Mouse (Mus musculus) thymus, adult 18-20 months (tissue): ENCODE measurements around the gene Urb2.
"Not testable (repeated sequence)": the region's sequence is repeated elsewhere in the genome, so short reads cannot be mapped to it uniquely, and the experiment has no call there.

Experiments used
- DNase-seq, 2 experiments: peaks; one replicate each; pipeline ENCODE4 v3.0.0; 2022; ENCODE audit warnings: mixed read lengths in 2 of 2

The Urb2 gene

DNA sequence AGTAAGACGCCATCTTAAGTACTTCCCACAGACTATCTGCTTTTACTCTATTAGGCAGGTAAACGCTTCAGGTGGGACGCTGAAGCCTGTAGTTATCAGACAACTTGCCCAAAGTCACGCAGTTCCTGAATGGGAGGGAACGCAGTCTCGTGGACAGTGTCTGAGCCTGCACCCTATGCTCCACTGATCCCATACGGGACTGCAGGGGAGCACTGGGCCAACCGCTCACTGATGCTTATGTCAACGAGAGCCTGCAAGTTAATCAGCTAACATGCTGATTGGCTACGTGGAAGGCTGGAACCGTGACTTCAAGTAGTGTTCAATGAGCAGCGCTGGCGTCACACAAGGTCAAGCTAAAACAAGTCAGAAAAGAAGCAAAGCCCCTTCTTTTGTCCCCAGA lies 1.5 kb upstream of the Urb2 start:
- peak; percentile 5 to 9 for DNase-seq

DNA sequence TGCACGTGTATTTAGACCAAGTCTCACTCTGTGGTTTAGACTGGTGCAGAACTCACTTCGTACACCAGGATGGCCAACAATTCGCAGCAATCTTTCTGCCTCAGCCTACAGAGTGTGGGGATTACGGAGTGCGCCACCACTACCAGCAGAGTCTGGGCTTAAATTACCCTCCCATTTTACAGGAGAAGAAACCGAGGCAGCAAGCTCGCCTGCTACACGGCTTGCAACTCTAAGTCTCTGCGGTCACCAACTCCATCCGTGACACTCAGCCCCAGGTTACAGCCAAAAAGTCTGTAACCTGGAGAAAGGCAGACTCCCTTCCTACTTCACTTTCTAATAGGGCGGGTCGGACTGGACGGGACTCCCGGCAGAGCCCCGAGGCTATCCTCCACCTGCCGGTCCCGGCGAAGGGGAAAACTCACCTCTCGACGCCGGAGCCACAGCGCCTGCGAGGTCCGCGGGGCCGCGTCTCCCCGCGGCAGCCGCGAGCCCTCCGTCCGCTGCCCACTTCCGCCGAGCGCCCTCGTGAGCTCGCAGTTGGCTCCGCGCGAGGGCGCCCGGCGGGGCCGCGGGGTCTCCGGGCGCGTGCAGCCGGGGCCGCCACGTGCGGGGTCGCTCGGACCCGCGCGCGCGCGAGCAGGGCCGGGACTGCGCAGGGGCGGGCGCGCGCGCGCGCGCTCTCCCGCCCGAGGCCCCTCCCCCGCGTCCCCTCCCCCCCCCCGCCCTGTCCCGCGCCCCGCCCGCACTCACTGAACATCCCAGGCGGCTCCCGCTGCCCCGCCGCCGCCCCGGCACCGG lies 670 bp upstream of the Urb2 start:
- peak; percentile 36 to 47 for DNase-seq

DNA sequence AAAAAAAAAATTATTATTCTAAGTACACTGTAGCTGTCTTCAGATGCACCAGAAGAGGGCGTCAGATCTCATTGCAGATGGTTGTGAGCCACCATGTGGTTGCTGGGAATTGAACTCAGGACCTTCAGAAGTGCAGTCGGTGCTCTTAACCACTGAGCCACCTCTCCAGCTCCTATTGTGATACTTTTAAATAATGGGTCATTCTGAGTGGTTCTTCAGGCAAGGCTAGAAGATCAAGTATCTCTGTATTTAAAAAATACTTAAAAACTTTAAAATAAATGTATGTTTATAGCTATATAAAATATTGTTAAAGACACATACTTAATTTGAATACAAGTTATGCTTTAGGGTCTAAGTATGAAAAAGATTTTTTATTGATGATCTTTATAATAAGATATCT lies 5.0 kb downstream of the Urb2 start:
- not testable (repeated sequence) for DNase-seq

DNA sequence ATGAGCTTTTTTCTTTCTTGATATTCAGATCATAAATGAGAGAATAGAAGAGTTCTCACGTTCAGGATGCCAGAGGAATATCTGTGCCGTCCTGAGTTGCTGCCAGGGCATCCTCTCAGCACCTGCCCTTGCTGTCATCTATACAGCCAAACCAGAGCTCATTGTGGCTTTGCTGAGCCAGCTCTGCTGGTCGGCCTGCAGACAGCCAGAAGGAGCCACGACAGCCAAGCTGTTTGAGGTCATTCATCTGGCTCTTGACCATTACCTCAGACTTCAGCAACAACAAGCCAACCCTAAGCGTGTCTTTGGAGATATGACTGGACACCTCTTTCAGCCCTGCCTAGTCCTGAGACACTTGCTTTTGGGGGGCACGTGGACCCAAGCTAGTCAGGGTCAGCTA lies 6.5 kb downstream of the Urb2 start:
- DNase-seq = no peak

DNA sequence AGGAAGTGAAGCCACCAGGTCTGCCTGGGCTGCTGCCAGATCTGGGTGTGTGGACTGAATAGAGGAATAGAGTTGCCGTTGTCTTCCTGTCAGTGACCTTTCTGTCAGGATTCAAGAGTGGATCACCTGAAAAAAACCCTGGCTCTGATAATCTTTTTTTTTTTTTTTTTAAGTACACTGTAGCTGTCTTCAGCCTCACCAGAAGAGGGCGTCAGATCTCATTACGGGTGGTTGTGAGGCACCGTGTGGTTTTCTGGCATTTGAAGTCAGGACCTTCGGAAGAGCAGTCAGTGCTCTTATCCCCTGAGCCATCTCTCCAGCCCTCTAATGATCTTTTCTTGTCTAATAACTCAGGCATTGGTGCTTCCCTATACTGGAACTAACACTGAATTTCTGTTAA lies 12.1 kb downstream of the Urb2 start:
- DNase-seq = no peak

DNA sequence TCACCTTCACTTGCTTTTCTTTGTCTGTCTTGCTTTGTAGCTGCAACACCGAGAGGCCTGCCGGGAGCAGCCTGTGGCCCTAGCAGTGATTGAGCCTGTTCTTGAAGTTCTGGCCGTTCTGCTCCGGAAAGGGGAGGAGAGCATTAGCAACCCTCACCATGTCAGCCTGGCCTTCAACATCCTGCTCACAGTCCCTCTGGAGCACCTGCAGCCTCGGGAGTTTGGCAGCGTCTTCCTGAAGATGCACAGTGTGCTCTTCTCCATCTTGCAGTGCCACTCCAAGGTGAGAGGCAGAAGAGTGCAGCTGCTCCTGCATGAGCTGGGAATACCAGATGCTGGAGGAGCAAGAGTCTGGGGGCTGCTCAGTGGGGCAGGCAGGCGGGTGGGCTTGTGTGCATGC lies 16.8 kb downstream of the Urb2 start:
- no peak for DNase-seq

DNA sequence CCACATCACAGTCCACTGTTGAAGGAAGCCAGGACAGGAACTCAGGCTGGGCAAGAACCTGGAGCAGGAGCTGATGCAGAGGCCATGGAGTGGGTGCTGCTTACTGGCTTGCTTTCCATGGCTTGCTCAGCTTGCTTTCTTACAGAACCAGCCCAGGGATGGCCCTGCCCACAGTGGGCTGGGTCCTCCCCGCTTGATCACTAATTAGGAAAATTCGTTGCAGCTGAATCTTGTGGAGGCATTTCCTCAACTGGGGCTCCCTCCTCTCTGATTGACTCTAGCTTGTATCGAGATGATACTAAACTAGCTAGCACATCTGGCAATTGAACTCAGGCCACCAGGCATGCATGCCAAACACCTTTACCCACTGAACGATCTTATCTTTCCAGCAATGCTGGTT lies 18.0 kb downstream of the Urb2 start:
- no peak for DNase-seq

DNA sequence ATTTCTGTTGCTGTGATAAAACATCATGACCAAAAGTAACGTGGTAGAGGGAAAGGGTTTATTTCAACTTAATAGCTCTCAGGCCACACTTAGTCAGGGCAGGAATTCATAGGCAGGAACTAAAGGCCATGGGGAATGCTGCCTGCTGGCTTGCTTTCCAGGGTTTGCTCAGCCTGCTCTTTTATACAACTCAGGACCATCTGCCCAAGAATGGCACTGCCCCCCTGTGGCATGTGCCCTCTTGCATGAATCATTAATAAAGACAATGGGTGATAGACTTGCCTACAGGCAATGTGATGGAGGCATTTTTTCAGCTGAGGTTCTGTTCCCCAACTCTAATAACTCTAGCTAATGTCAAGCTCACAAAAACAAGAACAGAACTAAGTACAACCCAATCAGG lies 20.9 kb downstream of the Urb2 start:
- DNase-seq = no peak

DNA sequence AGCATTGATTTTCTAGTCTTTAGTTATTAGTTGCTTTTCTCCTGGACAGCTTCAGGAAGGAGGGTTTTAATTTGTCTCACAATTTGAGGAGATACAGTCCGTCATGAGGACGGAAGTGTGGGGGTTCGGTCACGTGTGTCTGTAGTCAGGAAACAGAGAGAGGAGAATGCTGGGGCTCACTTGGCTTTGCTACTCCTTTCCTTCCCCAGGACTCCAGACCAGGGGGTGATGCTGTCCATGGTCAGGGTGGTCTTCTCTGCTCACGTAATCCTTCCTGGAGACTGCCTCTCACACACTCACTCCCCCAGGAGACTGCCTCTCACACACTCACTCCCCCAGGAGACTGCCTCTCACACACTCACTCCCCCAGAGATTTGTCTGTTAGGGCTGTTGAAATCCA lies 23.1 kb downstream of the Urb2 start:
- DNase-seq = no peak

DNA sequence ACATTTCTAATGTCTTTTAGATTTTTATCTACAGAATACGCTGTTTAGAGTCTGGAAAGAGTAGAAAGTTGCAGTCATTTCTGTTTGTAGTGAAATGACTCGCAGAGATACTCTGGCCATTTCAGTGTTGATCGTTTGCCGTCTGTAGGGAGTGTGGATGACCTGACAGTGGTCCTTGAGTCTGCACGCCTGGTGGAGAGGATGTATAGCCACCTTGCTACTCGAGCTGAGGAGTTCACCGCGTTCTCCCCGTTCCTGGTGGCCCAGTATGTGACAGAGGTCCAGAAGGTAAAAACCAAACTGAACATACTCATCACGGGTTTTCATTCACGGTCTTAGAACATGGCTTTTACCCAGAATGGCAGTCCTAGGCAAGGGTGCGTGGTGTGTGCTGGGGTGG lies 23.6 kb downstream of the Urb2 start:
- no peak for DNase-seq

DNA sequence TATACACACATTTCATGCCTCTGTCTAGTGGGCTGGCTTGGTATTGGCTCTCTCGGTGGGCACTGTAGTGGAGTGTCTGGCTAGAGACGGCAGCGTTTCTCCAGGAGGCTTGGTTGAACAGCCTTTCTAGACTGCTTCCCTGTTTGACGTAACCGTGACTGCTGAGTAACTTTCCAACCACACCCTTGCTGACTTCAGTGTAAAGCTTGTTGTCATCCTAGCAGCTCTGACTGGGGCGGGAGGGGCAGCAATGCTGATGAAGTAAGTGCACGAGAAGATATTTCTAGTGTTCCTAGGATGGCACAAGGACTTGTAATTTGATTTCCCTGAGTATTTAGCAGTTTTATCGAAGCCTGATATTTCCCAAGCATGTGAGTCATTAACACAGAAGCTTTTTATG lies 24.5 kb downstream of the Urb2 start:
- no peak for DNase-seq

DNA sequence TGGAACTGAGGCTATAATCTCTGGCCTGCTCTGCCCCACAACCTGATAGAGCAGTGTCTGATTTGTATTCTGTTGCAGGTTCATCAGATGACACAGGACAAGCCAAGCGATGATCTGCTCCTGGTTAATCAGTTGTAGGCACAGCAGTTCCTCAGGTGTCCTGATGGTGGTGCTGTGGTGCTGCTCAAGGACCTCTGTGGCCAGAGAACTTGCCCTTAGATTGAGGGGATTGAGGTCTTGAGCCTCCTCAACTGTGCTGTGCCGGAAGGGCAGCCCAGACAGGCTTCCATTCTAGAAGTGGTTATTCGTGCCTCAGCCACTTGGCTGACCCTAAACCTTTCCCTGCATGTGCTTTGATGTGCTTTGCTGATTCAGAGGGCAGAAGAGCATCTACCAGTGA lies 30.8 kb downstream of the Urb2 start:
- DNase-seq = peak; percentile 46 to 65

DNA sequence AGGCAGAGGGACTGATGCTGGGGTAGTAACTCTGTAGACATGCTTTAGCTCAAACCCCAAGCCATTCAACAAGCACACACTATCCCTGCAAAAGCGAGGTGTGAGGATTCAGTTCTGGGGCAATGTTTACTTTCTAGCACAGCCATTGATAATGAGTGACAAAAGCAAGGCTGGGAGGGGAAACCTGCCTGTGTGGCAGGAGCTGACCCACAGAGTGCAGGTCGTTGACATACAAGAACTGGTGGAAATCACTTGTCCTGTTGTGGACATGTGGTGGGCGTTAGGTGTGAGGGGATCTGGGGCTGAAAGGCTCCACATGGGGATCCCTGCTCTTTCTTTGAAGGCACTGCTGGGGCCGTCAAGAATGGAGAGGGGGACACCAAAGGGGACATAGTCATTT lies 31.3 kb downstream of the Urb2 start:
- DNase-seq = no peak

DNA sequence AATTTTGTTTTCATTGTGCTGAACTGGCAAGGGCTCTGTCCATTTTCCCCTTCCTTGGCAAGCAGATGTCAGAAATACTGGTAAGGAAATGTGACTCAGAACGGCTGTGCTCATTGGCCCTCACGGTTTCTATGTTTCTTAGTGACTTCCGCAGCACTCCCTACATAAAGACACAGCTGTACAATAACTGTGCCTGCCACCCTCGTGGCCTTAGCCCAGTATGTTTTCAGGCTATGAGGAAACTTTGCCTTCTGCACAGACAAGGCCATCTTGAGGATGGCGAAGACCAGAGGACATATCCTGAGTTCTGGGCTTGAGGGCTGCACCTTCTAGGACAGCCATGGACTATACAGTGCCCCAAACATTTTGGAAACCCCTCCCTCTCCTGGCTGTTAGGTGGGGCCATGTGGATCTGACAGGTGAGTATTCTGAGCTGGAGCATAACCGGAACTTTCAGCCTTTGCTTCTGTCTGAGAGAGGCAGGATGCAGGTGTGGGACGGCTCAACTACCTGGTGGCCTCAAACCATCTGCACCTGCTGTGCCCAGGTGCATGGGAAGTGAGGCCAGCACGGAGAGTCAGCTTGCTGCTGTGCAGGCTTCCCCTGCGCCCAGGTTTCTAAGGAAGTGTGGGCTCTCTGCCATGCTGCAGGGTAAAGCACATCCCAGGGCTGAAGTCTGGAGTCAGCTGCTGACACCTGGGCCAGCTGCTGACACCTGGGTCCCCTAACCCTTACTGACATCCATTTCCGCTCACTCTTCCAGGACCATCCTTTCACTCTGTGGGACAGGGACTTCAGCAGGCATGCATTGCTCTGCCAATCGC lies 35.7 kb downstream of the Urb2 start:
- DNase-seq = peak; percentile 69 to 81

DNA sequence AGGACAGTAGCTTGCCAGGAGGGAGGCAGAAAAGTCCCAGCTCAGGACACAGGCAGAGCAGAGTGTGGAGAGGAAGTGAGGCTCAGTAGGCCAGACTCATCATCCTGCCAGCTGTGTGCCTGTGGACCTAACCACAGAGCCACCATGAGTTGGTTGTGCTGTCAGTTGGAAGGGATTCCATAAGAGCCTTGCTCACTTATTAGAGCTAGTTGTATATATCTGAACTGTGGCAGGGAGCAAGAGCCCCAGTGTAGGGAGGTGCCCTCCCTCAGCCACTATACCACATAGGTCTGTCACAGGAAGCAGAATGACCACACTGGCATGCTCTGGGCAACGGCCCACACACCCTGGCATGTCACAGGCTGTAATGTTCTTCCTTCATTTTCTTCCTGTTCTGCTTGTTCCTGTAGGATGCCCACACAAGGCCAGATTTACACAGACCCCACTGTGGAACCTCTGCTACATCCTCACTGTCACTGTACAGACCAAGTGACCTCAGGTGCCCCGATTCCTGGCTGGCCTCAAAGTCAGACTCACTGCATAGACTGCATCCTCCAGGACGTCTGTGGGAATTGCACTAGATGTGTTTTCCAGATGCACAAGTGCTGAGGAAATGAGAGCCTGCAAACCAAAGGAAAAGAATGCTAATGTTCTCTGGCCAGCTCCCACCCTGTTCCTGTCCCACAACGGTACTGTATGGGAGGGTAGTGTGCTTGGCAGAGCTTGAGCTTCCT lies 45.2 kb downstream of the Urb2 start:
- DNase-seq = peak; percentile 34 to 50

DNA sequence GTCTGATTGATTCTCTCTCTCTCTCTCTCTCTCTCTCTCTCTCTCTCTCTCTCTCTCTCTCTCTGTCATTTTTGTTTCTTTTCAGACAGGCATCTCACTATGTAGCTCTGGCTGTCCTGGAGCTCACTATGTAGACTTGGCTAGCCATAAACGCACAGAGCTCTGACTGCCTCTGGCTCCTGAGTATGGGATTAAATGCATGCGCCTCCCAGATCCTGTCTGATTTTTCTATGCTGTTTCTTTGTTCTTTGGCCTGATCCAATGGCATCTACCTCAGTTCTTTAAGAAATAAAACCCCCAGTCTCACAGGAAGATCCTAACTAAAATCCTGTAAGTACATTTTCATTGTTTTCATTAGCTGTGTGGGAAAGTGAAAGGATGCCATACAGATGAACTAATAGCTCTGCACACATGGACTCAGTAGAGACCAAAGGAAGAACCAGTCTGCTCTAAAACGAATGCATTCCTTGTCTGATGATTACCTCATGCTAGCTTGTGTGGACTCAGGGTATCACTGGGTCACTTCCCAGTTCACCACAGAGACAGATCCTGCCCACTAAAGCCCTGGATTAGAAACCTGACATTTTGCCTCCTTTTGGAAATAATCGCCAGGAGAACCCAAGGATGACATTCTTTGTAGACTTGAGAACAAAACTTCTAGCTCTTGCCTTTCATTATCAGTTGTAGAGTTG lies 45.9 kb downstream of the Urb2 start:
- DNase-seq = no peak

DNA sequence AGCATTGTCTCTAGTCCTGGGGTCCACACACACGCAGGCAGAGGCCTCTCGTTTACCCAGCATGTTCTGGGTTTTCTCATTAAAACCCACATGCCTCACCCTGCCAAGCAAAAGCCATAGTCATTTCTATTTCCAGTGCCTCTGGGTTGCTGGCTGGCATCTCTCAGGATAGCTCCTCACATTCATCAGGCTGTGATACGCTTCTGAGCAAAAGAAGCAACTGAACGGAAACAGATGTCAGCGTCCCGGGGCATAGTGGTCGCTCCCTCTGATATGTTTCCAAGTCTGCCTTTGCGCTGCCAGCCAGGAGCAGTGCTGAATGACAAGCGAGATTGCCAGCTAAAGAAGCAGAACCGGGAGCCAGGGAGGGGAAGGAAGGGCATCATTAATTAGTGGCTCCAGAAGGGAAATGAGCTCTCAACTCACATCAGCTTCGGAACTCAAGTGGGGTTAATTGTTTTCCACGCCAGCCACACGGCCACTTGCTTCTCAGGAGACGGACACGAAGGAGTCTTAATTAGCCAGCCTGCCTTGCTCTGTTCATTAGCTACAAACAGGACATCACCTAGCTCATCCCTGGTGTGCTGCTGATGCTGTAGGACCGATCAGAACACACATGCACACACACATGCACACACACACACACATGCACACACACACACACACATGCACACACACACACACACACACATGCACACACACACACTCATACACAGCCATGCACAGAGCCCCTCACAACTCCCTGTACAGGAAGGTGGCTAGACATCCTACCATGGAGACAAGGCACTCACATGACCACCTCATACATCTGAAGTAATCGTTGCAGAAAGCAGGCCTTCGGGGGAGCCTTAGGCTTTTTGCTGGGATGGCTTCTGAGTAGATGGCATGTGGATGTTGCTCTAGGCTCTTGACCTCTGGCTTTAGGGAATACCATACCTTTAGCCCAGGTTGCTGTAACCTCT lies 49.3 kb downstream of the Urb2 start:
- DNase-seq = no peak

DNA sequence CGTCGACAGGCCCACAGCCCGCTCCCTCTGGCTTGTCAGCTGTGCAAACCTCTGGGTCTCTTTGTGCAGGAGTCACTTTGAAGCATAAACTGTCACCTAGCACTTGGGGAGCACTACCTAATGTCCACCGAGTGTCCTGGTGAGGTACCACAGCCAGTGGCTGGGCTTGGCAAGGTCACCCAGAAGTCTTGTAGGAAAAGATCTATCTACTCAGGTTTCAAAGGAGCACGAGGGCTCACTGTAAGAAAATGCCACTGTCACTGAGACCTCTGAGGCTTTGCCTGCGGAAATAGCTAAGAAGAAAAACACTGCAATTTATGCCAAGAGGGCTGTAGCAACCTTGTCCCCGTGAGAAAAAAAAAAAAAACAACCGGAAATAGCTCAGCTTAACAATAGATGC lies 54.7 kb downstream of the Urb2 start:
- peak in 1 of 2 experiments; percentile 47 for DNase-seq

DNA sequence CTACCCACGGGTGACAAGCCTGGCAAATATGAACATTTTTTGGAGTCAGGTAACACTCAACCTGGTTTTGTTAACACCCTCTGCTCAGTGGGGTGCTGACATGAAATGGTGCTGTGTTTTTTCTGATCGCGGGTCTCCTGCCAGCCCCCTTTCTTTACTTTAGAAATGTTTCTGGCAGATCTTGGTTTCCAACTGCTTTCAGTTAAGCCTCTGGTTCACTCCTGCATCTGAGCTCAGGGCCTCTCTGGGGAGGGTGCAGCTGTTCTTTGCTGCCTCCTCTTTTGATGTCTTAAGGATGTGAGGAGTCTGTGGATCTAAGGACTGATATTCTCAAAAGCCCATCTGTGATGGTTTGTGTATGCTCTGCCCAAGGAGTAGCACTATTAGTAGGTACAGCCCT lies 55.1 kb downstream of the Urb2 start:
- DNase-seq = peak; percentile 45 to 62

DNA sequence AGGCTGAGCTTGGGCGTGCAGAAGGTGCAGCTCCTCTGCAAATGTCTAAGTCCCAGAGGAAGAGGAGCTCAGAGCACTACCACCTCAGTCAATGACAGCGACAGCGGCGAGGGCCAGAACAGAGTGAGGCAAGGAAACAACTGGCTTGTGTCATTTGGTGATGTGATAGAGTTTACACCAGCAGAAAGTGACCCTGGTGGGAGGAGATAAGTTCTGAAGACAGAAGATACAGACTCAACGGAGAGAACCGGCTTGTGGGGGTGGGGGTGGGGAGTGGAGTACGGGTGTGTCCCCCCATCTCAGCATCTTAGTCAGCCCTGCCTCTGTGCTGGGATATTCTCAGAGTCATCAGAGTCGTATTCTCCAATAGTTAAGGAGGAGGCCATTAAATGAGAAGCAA lies 56.1 kb downstream of the Urb2 start:
- no peak for DNase-seq

DNA sequence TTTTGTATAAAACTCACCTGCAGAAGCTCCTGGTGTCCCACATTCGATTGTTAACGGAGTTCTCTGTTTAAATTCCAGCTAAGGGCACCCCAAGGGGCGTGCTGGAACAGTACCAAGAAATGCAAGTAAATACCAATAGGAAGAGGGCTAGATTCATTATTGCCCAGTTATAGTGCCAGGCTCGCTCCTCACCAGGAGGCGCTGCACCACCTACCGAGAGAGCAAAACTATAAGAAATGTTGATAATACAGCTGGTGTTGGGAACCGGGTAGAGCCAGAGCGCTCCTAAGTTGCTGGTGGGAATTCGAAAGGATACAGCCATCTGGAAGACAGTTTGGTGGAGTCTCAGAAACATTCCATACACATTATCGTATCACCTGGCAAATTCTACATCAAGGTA lies 56.7 kb downstream of the Urb2 start:
- no peak for DNase-seq

DNA sequence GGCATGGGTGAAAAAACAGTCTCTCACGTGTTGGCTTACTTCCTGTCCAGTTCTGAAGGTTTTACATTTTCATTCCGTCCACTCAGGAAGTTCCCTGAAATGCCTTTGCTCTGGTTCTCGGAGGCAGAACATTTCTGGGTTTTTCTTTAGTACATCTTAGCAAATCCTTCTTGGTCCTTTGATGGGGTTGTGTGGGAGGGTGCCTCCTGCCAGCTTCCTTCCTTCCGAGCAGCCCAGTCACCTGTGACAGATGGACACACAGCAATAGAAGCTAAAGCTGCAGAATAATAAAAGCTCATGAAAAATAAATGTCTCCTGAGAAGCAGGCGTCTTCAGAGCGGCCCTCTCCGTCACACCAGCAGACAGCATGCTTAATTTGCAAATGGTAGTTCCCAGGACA lies 57.7 kb downstream of the Urb2 start:
- no peak for DNase-seq
